Mouse (Mus musculus) testis, adult 2 months (tissue): Measurements from ENCODE around the gene Tango2. TPM values are rescaled to one million over a fixed set of nuclear protein-coding genes. Genes with fewer than 3 reads are reported as not detected.

ENCODE experiments used
- H3K27ac ChIP-seq: fragments of 200-500 bp; 2 replicates; pipeline ENCODE4 v1.5.1; 2012; ENCODE audit warnings: low read depth, low read length; ENCODE audit not compliant: control insufficient read depth, insufficient read depth
- H3K27me3 ChIP-seq: fragments of 200-500 bp; 2 replicates; pipeline ENCODE4 v1.6.1; 2012; ENCODE audit warnings: mild to moderate bottlenecking, low read length, moderate library complexity; ENCODE audit not compliant: control insufficient read depth, insufficient read depth
- H3K36me3 ChIP-seq: fragments of 200-500 bp; 2 replicates; pipeline ENCODE4 v1.6.1; 2012; ENCODE audit warnings: mild to moderate bottlenecking, low read length; ENCODE audit not compliant: control insufficient read depth, insufficient read depth
- H3K4me1 ChIP-seq: fragments of 200-500 bp; 2 replicates; pipeline ENCODE4 v1.6.1; 2012; ENCODE audit warnings: low read length; ENCODE audit not compliant: control insufficient read depth, insufficient read depth
- H3K4me3 ChIP-seq: fragments of 200-500 bp; 2 replicates; pipeline ENCODE4 v1.5.1; 2012; ENCODE audit warnings: low read depth, mild to moderate bottlenecking, low read length, moderate library complexity, mixed read lengths; ENCODE audit not compliant: control insufficient read depth
- CTCF ChIP-seq: fragments of 200-500 bp; IDR thresholded peaks from 2 replicates; pipeline ENCODE4 v1.5.1; 2012; ENCODE audit warnings: low read depth, mild to moderate bottlenecking, inconsistent platforms, low read length, moderate library complexity; ENCODE audit not compliant: control insufficient read depth, insufficient read depth, insufficient replicate concordance
- POLR2A ChIP-seq: fragments of 200-500 bp; IDR thresholded peaks from 2 replicates; pipeline ENCODE4 v1.6.1; 2012; ENCODE audit warnings: low read depth, mild to moderate bottlenecking, inconsistent platforms, low read length, moderate library complexity; ENCODE audit not compliant: control insufficient read depth
- polyA plus RNA-seq: library from polyadenylated mRNA; depleted of rRNA; stranded (reverse); fragments of >200 nt; gene quantifications from 2 replicates; pipeline ENCODE4 v1.2.3, GENCODE M21; 2012; rRNA removed

Gene Tango2
- polyA plus RNA-seq, 1 experiment: 11.6 TPM

- Histone ChIP-seq H3K4me3 (no peak overlapping the region), H3K27ac (no peak overlapping the region), H3K27me3 (no peaks in the 10 kb centered on the region), H3K36me3 (peaks cover 7% of the 10 kb centered on the region), H3K4me1 (no peaks in the 10 kb centered on the region)
- TF ChIP-seq POLR2A (no peak), CTCF (no peak)
These were observed 72.7 kb downstream of the Tango2 start for GRCm38 (mm10) chr16:18275166-18275565.

GRCm38 (mm10) chr16:18268182-18268581, 79.7 kb downstream of the Tango2 start:
- no peaks in the 10 kb centered on the region for H3K4me1 ChIP-seq
- TF ChIP-seq CTCF (no peak), POLR2A (no peak)
- H3K4me3 ChIP-seq: no peak overlapping the region
- no peak overlapping the region for H3K27ac ChIP-seq
- peaks cover 2% of the 10 kb centered on the region; the same call in 1 of the 2 replicates for H3K36me3 ChIP-seq
- H3K27me3 ChIP-seq: no peaks in the 10 kb centered on the region

- Histone ChIP-seq H3K27ac (no peak overlapping the region), H3K36me3 (peaks cover 2% of the 10 kb centered on the region; the same call in 1 of the 2 replicates), H3K4me3 (no peak overlapping the region), H3K4me1 (no peaks in the 10 kb centered on the region), H3K27me3 (no peaks in the 10 kb centered on the region)
- TF ChIP-seq POLR2A (no peak), CTCF (no peak)
These were observed 82.9 kb downstream of the Tango2 start for GRCm38 (mm10) chr16:18265024-18265423.

- no peak within 1 kb of the TSS for H3K4me3 ChIP-seq
- no peaks in the 10 kb centered on the region for H3K4me1 ChIP-seq
- TF ChIP-seq POLR2A: no peak
- TF ChIP-seq CTCF: no peak
- no peak within 1 kb of the TSS for H3K27ac ChIP-seq
- no peaks in the 10 kb centered on the region; the same call in 1 of the 2 replicates for H3K36me3 ChIP-seq
- no peaks in the 10 kb centered on the region for H3K27me3 ChIP-seq
These were observed 89.7 kb downstream of the Tango2 start, which contains the start of gene Gm49776 for GRCm38 (mm10) chr16:18258221-18258620. TSS of gene Gm49776 (minus strand) at chr16:18258321.

- Histone ChIP-seq H3K27ac (no peak overlapping the region), H3K4me1 (peaks cover 7% of the 10 kb centered on the region), H3K27me3 (no peaks in the 10 kb centered on the region), H3K4me3 (no peak overlapping the region), H3K36me3 (no peaks in the 10 kb centered on the region; the same call in 1 of the 2 replicates)
- TF ChIP-seq CTCF: no peak
- no peak for TF ChIP-seq POLR2A
These were observed 94.0 kb downstream of the Tango2 start for GRCm38 (mm10) chr16:18253866-18254265.

GRCm38 (mm10) chr16:18252736-18253135, 95.2 kb downstream of the Tango2 start:
- TF ChIP-seq CTCF: no peak
- no peak for TF ChIP-seq POLR2A
- Histone ChIP-seq H3K4me1 (peaks cover 7% of the 10 kb centered on the region), H3K36me3 (no peaks in the 10 kb centered on the region; the same call in 1 of the 2 replicates), H3K4me3 (no peak overlapping the region), H3K27me3 (no peaks in the 10 kb centered on the region), H3K27ac (no peak overlapping the region)

- Histone ChIP-seq H3K4me3 (no peak overlapping the region), H3K27ac (no peak overlapping the region), H3K36me3 (no peaks in the 10 kb centered on the region; the same call in 1 of the 2 replicates), H3K4me1 (peaks cover 7% of the 10 kb centered on the region), H3K27me3 (no peaks in the 10 kb centered on the region)
- TF ChIP-seq POLR2A (no peak), CTCF (no peak)
These were observed 96.8 kb downstream of the Tango2 start for GRCm38 (mm10) chr16:18250828-18251790.

Other genes with a start within 250 kb of the Tango2 start
- gene Rtn4r, start 220.5 kb downstream of the Tango2 start, polyA plus RNA-seq: 0.11 and 0.18 TPM in 2 replicates
- gene Ccdc188, start 130.2 kb downstream of the Tango2 start, polyA plus RNA-seq: 103 and 117 TPM in 2 replicates
- gene Zdhhc8, start 113.0 kb downstream of the Tango2 start, polyA plus RNA-seq: 4.3 and 5.5 TPM in 2 replicates
- 23.5 and 24.9 TPM in 2 replicates for gene Trmt2a, start 99.4 kb downstream of the Tango2 start, polyA plus RNA-seq
- gene Ranbp1, start 99.4 kb downstream of the Tango2 start, polyA plus RNA-seq: 64.4 and 76.0 TPM in 2 replicates
- 0.38 and 0.58 TPM in 2 replicates for gene Gm49776, start 89.8 kb downstream of the Tango2 start, polyA plus RNA-seq
- gene Dgcr8, start 58.9 kb downstream of the Tango2 start, polyA plus RNA-seq: 23.3 and 28.9 TPM in 2 replicates
- 7.8 and 10.9 TPM in 2 replicates for gene Arvcf, start 79 bp upstream of the Tango2 start, polyA plus RNA-seq
- 4.3 and 4.5 TPM in 2 replicates for gene Txnrd2, start 78.3 kb upstream of the Tango2 start, polyA plus RNA-seq
- 12.2 and 20.1 TPM in 2 replicates for gene Comt, start 78.7 kb upstream of the Tango2 start, polyA plus RNA-seq
- 71.6 and 75.5 TPM in 2 replicates for gene Gnb1l, start 150.6 kb upstream of the Tango2 start, polyA plus RNA-seq
- 7.0 and 7.1 TPM in 2 replicates for gene Rtl10, start 150.8 kb upstream of the Tango2 start, polyA plus RNA-seq
- 4.2 and 6.1 TPM in 2 replicates for gene Tbx1, start 242.6 kb upstream of the Tango2 start, polyA plus RNA-seq